Mouse (Mus musculus): ENCODE measurements at regions not wholly inside any gene's neighbourhood (a gene's known extent, or its start where the extent isn't known, plus 50 kb on each side); places are given as distances from the start of the nearest gene placed in this dataset.

GRCm38 (mm10) chr12:10810597-10810996 lies 340.3 kb downstream of the Kcns3 start:
- Histone ChIP-seq H3K9me3 (ENCODE audit: control insufficient read depth, low read length) (no peaks in the 10 kb centered on the region), H3K27ac (replicated peaks; ENCODE audit: low read depth, low read length) (no peak overlapping the region), H3K4me1 (ENCODE audit: control insufficient read depth, insufficient read depth, low read length) (no peaks in the 10 kb centered on the region), H3K4me2 (ENCODE audit: low read length) (no peak overlapping the region), H3K9ac (replicated peaks; ENCODE audit: low read length) (no peak overlapping the region), H3K4me3 (replicated peaks; ENCODE audit: low read depth, low read length) (no peak overlapping the region), H3K27me3 (ENCODE audit: control insufficient read depth, insufficient read depth, low read length) (no peaks in the 10 kb centered on the region), H3K36me3 (ENCODE audit: control insufficient read depth, insufficient read depth, low read length) (no peaks in the 10 kb centered on the region)
- ATAC-seq (ENCODE audit: low FRiP score, low TSS enrichment) (no peak), DNase-seq (no peak)

- no peaks in the 10 kb centered on the region for H3K36me3 ChIP-seq (ENCODE audit: control insufficient read depth, insufficient read depth, low read length)
- H3K4me3 ChIP-seq (replicated peaks; ENCODE audit: low read depth, low read length) = no peak overlapping the region
- H3K27me3 ChIP-seq (ENCODE audit: control insufficient read depth, insufficient read depth, low read length) = no peaks in the 10 kb centered on the region
- no peak overlapping the region for H3K9ac ChIP-seq (replicated peaks; ENCODE audit: low read length)
- DNase-seq (peak; percentile 3), ATAC-seq (ENCODE audit: low FRiP score, low TSS enrichment) (no peak)
- H3K4me2 ChIP-seq (ENCODE audit: low read length) = no peak overlapping the region
- H3K9me3 ChIP-seq (ENCODE audit: control insufficient read depth, low read length) = no peaks in the 10 kb centered on the region
- 53% methylated on average over 2 of the region's 2 CpGs for WGBS
- no peak overlapping the region for H3K27ac ChIP-seq (replicated peaks; ENCODE audit: low read depth, low read length)
- H3K4me1 ChIP-seq (ENCODE audit: control insufficient read depth, insufficient read depth, low read length) = no peaks in the 10 kb centered on the region
Observed at GRCm38 (mm10) chr12:10804491-10804890, 346.4 kb downstream of the Kcns3 start.
